Mouse (Mus musculus) pancreas, adult 10 weeks (tissue): ENCODE results near the gene Ddx11. TPM values are rescaled to one million over a fixed set of nuclear protein-coding genes. Genes with fewer than 3 reads are reported as not detected.

Experiments
- polyA plus RNA-seq: library from polyadenylated mRNA; stranded (reverse); fragments of 350-450 nt; fragmentation: Illumina TruSeq; extraction: RNeasy Lipid Tissue Mini Kit (QIAGEN cat#74804); gene quantifications from one replicate; pipeline ENCODE4 v1.2.3, GENCODE M21; 2015; ENCODE audit warnings: low read depth, low replicate concordance; ENCODE audit not compliant: insufficient read depth

Ddx11 gene
- 1.3 TPM for polyA plus RNA-seq

DNA sequence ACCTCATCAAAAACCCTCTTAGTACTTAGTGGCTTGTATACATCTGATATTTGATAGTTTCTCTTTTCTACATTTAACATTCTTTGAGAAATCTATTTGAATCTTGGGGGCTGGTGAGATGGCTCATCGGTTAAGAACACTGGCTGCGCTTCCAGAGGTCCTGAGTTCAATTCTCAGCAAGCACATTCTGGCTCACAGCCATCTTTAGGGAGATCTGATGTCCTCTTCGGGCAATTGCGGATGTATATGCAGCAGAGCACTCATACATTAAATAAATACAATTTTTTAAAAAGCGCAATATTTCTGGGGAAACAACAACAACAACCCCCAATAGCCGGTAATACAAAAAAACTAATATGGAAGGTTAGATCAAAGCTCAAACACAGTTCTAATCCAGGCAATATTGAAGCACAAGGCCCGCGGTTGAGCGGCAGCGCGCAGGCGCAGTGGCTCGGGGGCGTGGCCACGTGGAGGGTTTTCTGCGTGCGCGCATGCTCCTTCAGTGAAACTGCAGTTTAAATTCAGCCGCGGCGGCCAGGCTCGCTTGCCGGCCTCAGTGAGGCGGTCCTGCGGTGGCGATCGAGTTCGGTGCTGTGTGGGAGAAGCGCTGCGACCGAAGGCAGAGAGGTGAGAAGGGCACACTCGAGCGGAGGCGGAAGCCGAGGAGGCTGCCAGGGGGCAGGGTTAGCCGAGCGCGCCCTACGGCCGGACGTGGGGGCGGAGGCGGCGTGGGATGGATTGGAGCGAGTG, at the start of gene Ddx11:
TSS of gene Ddx11 (plus strand) at position 455 of the 750 bp plus-strand sequence.

DNA sequence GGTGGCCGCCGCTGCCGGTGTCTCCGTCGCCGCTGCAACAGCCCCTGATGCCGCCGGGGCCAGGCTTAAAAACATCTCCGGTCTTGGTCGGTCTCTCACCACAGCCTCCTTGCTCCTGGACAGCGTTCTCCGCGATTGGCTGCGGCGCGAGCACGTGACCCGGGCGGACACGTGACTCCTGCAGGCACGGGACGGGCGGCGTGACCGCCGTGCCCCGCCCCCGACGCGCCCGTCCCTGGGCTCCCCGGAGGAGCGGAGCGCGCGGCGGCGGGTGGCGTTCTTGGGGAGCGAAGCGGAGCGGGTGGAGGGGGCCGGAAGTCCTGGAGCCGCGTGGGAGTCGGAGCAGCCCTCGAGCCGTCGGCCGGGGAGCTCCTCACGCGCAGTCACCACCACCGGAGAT, 46.4 kb upstream of the Ddx11 start, which contains the start of gene Ankrd12:
TSS of gene Ankrd12 (minus strand) at position 156 of the 400 bp plus-strand sequence.

DNA sequence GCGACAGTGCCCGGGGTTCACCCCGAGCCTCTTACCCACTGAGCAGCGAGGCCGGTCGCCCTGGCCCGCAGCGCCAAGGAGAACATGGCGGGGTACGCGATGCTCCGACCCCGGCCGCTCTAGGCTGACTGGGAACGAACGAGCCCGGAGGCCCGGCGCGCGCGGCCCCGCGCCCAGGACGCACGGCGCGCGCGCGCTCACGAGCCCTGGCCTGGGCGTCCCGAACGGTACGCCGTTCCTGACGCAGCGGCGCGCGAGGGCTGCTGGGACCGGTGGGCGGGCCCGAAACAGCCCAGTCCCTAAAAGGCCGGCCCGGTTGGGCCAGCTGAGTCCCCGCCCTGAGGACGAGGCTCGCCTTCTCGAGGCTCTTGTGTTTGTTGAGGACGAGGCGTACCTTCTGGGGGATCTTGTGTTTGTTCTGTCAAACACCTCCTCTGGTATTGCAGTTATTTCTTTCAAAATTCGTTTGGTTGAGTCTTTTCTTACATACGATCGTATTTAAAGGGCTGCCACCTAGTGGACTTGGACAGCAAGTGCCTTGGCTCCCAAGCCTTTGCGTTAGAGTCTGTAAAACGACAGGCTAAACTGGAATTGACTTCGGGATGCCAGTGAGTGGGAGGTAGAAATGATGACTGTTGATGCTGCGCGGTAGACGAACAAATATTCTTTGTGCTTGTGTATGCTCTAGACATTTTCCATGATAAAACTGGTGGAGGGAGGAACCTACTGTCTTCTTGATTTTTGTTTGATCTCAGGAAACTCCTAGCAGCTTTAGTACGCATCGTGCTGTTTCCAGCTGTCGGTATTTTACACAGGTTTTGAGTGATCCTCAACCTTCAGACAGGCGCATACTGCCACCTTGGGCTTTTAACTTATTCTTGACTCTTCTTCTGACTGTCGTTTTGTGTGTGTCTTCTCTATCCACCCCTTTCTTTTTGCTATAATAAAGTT, 21.7 kb upstream of the Ddx11 start, which contains the start of gene Ndufv2:
TSS of gene Ndufv2 (minus strand) at position 180 of the 951 bp plus-strand sequence.

DNA sequence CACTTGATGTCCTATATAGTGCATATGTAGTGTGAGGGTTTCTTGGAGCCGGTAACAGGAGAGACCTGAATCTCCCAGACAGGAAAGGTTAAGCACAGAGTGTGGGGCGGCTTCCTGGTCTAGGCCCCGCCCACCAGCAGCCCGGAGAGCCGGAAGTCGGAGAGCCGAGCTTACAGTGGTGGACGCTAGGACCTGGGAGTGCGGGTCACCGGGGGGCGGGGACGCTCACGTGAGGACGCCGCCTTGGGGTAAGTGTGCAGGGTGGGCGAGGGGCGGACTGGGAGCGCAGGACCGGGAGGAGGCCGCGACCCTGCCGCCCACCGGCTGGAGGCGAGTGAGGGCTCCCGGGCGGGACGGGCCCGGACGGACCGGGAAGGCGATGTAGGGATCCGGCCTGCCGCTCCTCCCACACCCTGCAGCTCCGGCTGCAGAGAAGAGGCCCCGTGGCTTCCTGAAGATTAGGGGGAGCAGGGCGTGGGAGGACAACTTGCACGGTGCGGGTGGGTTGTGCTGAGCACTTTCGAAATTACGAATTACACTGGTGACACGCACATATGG, 11.8 kb upstream of the Ddx11 start, which contains the start of gene Washc1:
TSS of gene Washc1 (plus strand) at position 144 of the 558 bp plus-strand sequence.

Other genes starting within 250 kb of the Ddx11 start
- 12.7 TPM for gene Ralbp1, start 237.7 kb upstream of the Ddx11 start, polyA plus RNA-seq
- gene Twsg1, start 172.3 kb upstream of the Ddx11 start, polyA plus RNA-seq, result 21.8 TPM
- 14.2 TPM for gene Ankrd12, start 46.4 kb upstream of the Ddx11 start, polyA plus RNA-seq
- 24.2 TPM for gene Ndufv2, start 22.0 kb upstream of the Ddx11 start, polyA plus RNA-seq
- gene Washc1, start 12.0 kb upstream of the Ddx11 start, polyA plus RNA-seq, result 7.4 TPM